Mouse (Mus musculus) left cerebral cortex, adult 18-20 months (tissue): Measurements from ENCODE around the gene Rtkn2. TPM values are rescaled to one million over a fixed set of nuclear protein-coding genes. Genes with fewer than 3 reads are reported as not detected.

Experiments
- DNase-seq, 2 experiments: peaks; one replicate each; pipeline ENCODE4 v3.0.0; 2021 to 2022; ENCODE audit warnings: low spot score in 2 of 2, mixed read lengths in 1 of 2
- total RNA-seq, 2 experiments: library from RNA; stranded (reverse); gene quantifications; 2 replicates each; pipeline ENCODE4 v1.2.3; 2021

Gene Rtkn2
- total RNA-seq, 2 experiments from 2014 or later: 4.1 to 4.8 TPM

- no peak for DNase-seq
Observed at GRCm38 (mm10) chr10:68103078-68103855, 123.9 kb downstream of the Rtkn2 start.

GRCm38 (mm10) chr10:68103988-68104387, 124.6 kb downstream of the Rtkn2 start:
- DNase-seq: no peak

DNA sequence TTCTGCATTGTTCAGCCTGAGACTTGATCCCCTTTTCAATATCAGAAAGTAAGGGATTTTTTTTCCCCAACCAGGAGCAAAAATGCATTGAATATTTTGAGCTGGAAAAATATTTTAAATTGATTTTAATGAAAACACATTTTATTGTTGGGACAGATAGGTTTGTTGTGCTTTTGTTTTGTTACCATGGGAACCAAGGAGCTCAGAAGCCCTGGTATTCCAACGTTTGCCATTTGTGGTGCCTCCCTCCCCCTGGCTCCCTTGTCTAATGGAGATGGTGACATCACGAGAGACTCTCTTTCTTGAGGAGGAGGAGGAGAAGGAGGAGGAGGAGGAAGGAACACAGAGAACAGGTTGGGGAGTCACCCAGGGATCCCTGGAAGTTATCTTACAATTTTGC, 125.1 kb downstream of the Rtkn2 start:
- no peak for DNase-seq

DNA sequence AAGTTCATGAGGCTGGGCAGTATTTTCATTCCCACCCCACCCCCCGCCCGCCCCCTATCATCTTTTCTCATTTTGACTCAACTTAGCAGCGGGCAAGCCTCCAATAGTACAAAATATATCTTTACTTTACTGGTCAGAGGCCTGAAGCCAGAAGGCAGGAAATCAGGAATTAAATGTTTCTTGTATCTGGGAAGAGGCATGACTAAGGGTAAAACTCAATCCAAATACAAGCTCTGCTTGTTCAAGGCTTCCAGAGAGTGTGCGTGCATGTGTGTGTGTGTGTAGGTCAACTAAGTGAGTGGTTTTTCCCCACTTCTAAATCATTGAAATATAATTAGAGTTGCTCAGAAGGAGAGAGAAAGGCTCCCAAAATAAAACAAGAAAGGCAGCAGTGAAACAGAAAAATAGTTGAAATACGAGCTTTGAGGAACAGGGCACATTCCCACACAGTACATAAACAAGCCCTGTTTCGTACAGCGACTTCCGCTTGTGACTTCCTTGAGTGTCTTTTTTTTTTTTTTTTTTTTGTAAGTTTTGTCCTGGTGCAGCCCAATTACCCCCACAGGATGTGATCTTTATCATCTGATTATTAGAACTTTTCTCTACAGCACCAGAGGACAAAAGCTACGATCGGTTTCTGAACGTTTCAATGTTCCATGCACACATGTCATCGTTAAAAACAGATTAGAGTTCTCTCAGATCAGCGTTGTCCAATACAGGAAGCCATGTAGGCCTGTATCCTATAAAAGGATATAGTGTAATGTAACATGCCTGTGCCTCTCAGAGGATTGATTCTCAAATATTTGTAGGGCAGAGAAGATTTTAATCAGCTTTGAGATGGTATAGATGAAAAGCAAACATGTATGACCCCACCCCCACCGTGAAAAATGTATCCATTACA, 125.8 kb downstream of the Rtkn2 start:
- no peak for DNase-seq

DNA sequence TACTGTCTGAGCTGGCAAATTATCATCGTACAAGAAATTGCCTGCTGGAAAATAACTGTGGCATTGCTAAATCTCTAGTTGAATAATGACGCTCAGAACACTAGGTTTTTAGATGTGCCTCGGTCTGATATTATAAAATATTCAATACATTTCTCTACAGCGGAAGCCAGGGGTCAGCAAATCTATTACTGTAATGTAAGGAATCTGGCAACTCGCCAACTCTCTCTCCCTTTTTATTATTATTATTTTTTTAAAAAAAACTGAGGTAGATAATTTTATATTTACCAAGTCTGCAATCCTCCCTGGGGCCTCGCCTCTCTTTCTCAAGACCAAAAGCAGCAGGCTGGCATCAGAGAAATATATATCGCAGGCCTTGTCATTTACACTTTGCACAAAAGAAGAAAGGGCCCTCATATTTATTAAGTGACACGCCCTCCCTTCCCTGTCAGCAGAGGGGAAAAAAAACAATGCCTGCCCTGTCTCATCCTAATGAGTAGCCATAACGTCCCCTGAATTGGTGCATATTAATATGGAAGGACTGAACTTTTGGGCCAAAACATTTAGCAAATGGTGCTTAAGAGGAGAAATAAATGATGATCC, 127.1 kb downstream of the Rtkn2 start:
- no peak for DNase-seq

DNA sequence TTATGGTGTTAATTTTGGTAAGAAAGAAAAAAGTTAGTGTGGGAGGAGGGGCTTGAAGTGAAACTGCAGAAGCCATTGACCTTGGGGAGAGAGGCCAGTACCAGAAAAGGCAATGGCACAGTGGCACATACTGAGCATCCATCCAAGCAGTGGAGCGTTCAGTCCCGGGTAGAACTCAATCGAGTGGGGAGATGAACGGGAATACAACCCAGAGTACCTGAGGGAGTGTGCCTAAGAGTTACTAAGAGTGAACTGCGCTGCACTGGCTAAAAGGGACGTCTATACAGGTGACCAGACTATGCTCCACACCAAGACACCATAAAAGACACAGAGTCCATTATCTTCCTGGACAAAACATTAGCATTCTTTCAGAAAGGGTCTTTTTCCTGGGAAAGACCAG, 128.3 kb downstream of the Rtkn2 start:
- no peak for DNase-seq

Other genes starting within 250 kb of the Rtkn2 start
- 100 to 1,000 TPM; 431 to 445 TPM for gene Zfp365, start 66.9 kb upstream of the Rtkn2 start, total RNA-seq